1 mouse cellular context compared by ENCODE assay signal in the genomic region with DNA sequence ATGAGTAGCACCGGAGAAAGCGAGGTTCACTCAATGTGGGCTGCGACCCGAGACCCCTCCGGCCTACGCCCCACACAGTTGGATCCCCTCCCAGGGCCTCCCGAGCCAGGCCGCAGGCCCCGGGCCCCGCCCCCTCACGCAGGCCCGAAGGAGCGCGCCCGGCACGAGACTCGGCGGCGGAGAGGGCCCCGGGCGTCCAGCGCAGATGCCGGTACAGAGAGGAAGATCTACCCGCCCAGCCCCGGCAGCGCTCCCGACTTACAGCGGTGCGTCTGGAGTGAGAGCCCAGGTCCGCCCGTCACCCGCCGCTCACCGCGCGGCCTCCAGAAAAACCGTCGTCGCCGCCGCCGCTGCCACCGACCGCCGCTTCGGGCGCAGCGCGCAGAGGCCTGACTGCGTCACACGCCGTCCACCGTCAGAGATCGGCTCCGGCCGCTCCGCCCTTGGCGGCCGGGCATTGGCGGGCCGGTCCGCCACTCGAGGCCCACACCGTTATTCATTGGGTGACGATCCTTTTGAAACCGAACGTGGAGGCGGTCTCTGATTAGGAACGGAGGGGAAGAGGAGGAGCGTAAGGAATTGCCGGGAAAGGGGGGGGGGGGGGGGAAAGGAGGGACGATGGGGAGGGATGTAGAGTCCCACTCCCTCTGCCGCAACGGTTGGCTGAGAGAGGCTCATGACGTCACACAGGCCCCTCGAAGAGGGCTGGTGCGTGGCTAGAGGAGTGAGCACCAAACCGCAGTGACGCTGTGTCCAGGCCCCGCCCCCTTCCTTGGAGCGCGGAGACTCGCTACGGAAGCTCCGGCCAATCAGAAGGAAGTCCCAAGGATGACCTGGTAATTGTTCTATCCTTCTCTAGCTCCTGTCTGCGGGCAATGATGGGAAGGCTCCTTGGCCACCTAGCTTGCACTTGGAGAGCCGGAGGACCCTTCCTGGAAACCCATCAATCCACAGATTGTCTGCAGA.
TF ChIP-seq lines count a peak whose summit lies in the region.

Gene Nup98 (minus strand): TSS at position 421 of the 966 bp plus-strand sequence.
Gene Pgap2 (plus strand): TSS at position 453 of the 966 bp plus-strand sequence.

TF ChIP-seq in MEL, 35 proteins besides CTCF, POLR2A, EP300 and RAD21 (continued from another document):
- no peak for TF ChIP-seq MAFK (IDR thresholded peaks at IDR 0.05; ENCODE audit: borderline replicate concordance, low read depth, low read length)
- no peak for TF ChIP-seq E2F4 (IDR thresholded peaks at IDR 0.05; ENCODE audit: borderline replicate concordance, low read depth, low read length)
- TF ChIP-seq MYB (IDR thresholded peaks at IDR 0.05; ENCODE audit: low read depth, low read length), result no peak
- TF ChIP-seq ETS1 (IDR thresholded peaks at IDR 0.05; ENCODE audit: low read depth, low read length), result peak; percentile 60; the same call in 1 of the 2 replicates
- no peak for TF ChIP-seq SMC3 (IDR thresholded peaks at IDR 0.05; ENCODE audit: low read depth, low read length)
- TF ChIP-seq MYC (IDR thresholded peaks at IDR 0.05; ENCODE audit: low read depth, low read length), result peak; percentile 23; the same call in 1 of the 2 replicates
- TF ChIP-seq USF1 (IDR thresholded peaks at IDR 0.05; ENCODE audit: low read depth, low read length), result peak; percentile 59
- 0 out of 2 replicates have a peak, but pooled peaks have one; percentile 38 for TF ChIP-seq MEF2A (IDR thresholded peaks at IDR 0.05; ENCODE audit: extremely low read depth, insufficient replicate concordance, low read depth, low read length, poor library complexity, severe bottlenecking)
- TF ChIP-seq NELFE (IDR thresholded peaks at IDR 0.05; ENCODE audit: low read depth, low read length), result peak; percentile 65
- TF ChIP-seq MXI1 (IDR thresholded peaks at IDR 0.05; ENCODE audit: low read depth, low read length), result peak; percentile 76
- no peak for TF ChIP-seq TAL1 (IDR thresholded peaks at IDR 0.05; ENCODE audit: low read length)
- peak; percentile 12; the same call in 1 of the 2 replicates for TF ChIP-seq POLR2AphosphoS2 (IDR thresholded peaks at IDR 0.05; ENCODE audit: low read length)
- TF ChIP-seq ZC3H11A (IDR thresholded peaks at IDR 0.05; ENCODE audit: low read depth, low read length), result no peak
- TF ChIP-seq HCFC1 (IDR thresholded peaks at IDR 0.05; ENCODE audit: low read depth, low read length), result peak; percentile 80
- TF ChIP-seq NRF1 (IDR thresholded peaks at IDR 0.05; ENCODE audit: insufficient read depth, low read depth, low read length, poor library complexity, severe bottlenecking), result peak; percentile 54; the same call in 1 of the 2 replicates
- TF ChIP-seq POLR2AphosphoS5 (IDR thresholded peaks at IDR 0.05; ENCODE audit: borderline replicate concordance, low read depth, low read length), result no peak
- no peak for TF ChIP-seq ZKSCAN1 (IDR thresholded peaks at IDR 0.05; ENCODE audit: low read depth, low read length)
- TF ChIP-seq TBP (IDR thresholded peaks at IDR 0.05; ENCODE audit: low read depth, low read length), result peak; percentile 63
- TF ChIP-seq ELF1 (IDR thresholded peaks at IDR 0.05; ENCODE audit: low read depth, low read length), result no peak; the same call in none of the 2 replicates
- TF ChIP-seq UBTF (IDR thresholded peaks at IDR 0.05; ENCODE audit: borderline replicate concordance, insufficient read depth, low read depth, low read length), result no peak
- no peak for TF ChIP-seq USF2 (IDR thresholded peaks at IDR 0.05; ENCODE audit: borderline replicate concordance in 1 of 2, insufficient read depth in 1 of 2, low read depth in 1 of 2, low read length in 2 of 2)
- TF ChIP-seq BHLHE40 (IDR thresholded peaks at IDR 0.05; ENCODE audit: borderline replicate concordance, low read depth, low read length), result peak; percentile 97
